ENCODE assay signal across 15 mouse cellular contexts in the genomic region with DNA sequence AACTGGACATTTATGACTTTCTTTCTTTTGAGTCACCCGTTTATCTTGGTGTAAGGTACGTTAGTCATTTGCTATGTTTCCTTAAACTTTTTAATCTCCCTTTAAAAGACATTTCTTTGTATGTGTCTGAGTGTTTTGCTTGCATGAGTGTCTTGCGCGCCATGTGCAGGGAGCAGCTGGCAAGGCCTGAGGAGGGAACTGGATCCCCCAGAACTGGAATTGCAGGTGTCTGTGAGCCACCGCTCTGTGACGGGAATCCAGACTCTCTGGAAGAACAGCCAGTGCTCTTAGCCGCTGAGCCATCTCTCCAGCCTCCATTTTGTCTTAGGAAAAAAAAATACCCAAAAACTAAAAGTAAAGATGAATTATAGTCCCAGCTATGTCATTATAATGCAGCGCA.
"Had no signal": no experiment of that assay in that cellular context is flagged by ENCODE, and none has a peak within 500 bp of the region (broad histone marks: within the 10 kb centered on the region; RNA-seq: fewer than 3 reads in every experiment).

No protein-coding gene starts in this region.

- H3K36me3 ChIP-seq: liver, embryonic 13.5 days; midbrain, embryonic 15.5 days; neural tube, embryonic 13.5 days had no signal

- H3K4me1 ChIP-seq: midbrain, embryonic 15.5 days; neural tube, embryonic 13.5 days had no signal

- H3K4me3 ChIP-seq: left cerebral cortex, adult 2 months; liver, embryonic 13.5 days; midbrain, embryonic 15.5 days; neural tube, embryonic 13.5 days had no signal

- ATAC-seq: midbrain, embryonic 15.5 days had no signal

- H3K27ac ChIP-seq: kidney, postnatal 0 days; left cerebral cortex, adult 2 months; liver, embryonic 13.5 days; midbrain, embryonic 15.5 days; neural tube, embryonic 13.5 days; stomach, postnatal 0 days had no signal

- H3K27me3 ChIP-seq: liver, embryonic 13.5 days; midbrain, embryonic 15.5 days; neural tube, embryonic 13.5 days had no signal

- DNase-seq: kidney, adult 2 months; kidney, postnatal 25 days; layer of hippocampus, postnatal 36 days; liver, embryonic 13.5 days; lung, adult 2 months; lung, postnatal 14 days; lung, postnatal 4 days; retina, postnatal 1 day; thymus, postnatal 25 days had no signal

- H3K9ac ChIP-seq: liver, embryonic 13.5 days; midbrain, embryonic 15.5 days; neural tube, embryonic 13.5 days had no signal

- H3K4me2 ChIP-seq: liver, embryonic 13.5 days; midbrain, embryonic 11.5 days; midbrain, embryonic 15.5 days; neural tube, embryonic 13.5 days had no signal

- H3K9me3 ChIP-seq: liver, embryonic 13.5 days; midbrain, embryonic 15.5 days; neural tube, embryonic 13.5 days had no signal
